Mouse (Mus musculus): ENCODE measurements around the gene Yipf6.

- TF ChIP-seq CTCF (IDR thresholded peaks at IDR 0.05; ENCODE audit: borderline replicate concordance, insufficient read depth, low read length) = no peak
- no peak for TF ChIP-seq POLR2A (IDR thresholded peaks at IDR 0.05; ENCODE audit: low read depth, low read length)
Observed at GRCm38 (mm10) chrX:98904226-98904625, 31.9 kb upstream of the Yipf6 start.

Data from embryonic fibroblast, embryonic 13.5 days (primary cell).